Mouse (Mus musculus) midbrain, embryonic 15.5 days (tissue): ENCODE data around the gene Ak2. TPM values are rescaled to one million over a fixed set of nuclear protein-coding genes. Genes with fewer than 3 reads are reported as not detected.
A peak's percentile ranks its signal among the peaks of the same experiment; 100 is the strongest.

Experiments used
- ATAC-seq: fragments of 200-750 bp; cut with Nextera tagmentation; replicated peaks from 2 replicates; pipeline ENCODE4 v1.8.0; 2017; ENCODE audit warnings: moderate TSS enrichment
- H3K27ac ChIP-seq: fragments of 300-500 bp; sonication (generic); 2 replicates; pipeline ENCODE4 v1.5.1; 2015; ENCODE audit warnings: mild to moderate bottlenecking, inconsistent platforms
- H3K27me3 ChIP-seq: fragments of 300-500 bp; sonication (generic); replicated peaks from 2 replicates; pipeline ENCODE4 v1.6.1; 2015; ENCODE audit warnings: inconsistent platforms
- H3K36me3 ChIP-seq: fragments of 300-500 bp; sonication (generic); replicated peaks from 2 replicates; pipeline ENCODE4 v1.6.1; 2015; ENCODE audit warnings: inconsistent platforms
- H3K4me1 ChIP-seq: fragments of 300-500 bp; sonication (generic); 2 replicates; pipeline ENCODE4 v1.6.1; 2015; ENCODE audit warnings: inconsistent platforms
- H3K4me2 ChIP-seq: fragments of 300-500 bp; sonication (generic); 2 replicates; pipeline ENCODE4 v1.6.1; 2015; ENCODE audit warnings: inconsistent platforms, mild to moderate bottlenecking, moderate library complexity
- H3K4me3 ChIP-seq: fragments of 300-500 bp; sonication (generic); 2 replicates; pipeline ENCODE4 v1.5.1; 2015; ENCODE audit warnings: mild to moderate bottlenecking, inconsistent platforms
- H3K9ac ChIP-seq: fragments of 300-500 bp; sonication (generic); 2 replicates; pipeline ENCODE4 v1.6.1; 2015; ENCODE audit warnings: mild to moderate bottlenecking, inconsistent platforms
- H3K9me3 ChIP-seq: fragments of 300-500 bp; sonication (generic); 2 replicates; pipeline ENCODE4 v1.6.1; 2016; ENCODE audit warnings: inconsistent platforms
- WGBS: fragments of 180-500 bp; shearing (Covaris S2); methylation state at CpG from one replicate; pipeline ENCODE4 v1.1.7; 2015; ENCODE audit warnings: mixed read lengths; 5-methylcytosine and 5-hydroxymethylcytosine counted together
- polyA plus RNA-seq: library from polyadenylated mRNA; unstranded; fragments of >200 nt; fragmentation: Nextera tagmentation; extraction: Ambion mirVana; gene quantifications from 2 replicates; pipeline ENCODE4 v1.2.1, GENCODE M21; 2015

Gene Ak2
- polyA plus RNA-seq, 1 experiment from 2014 or later: 82.4 TPM

DNA sequence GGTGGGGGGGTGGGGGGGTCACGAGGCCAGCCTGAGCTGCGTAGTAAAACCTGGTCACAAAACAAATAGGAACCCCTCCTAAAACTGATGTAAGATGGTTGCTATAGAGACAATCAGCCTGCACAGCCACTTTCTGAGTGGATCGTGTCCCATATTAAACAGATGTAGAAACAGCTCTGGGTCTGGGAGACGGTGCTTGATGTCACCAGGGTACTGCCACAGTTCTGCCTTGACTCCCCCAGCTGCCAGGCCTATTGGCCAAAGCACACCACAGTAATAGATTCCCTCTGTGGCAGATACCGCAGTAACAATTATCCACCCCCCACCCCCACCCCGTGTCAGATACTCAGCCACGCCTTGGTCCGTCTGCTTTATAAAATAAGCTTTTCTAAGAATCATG, 6.6 kb downstream of the Ak2 start:
- Histone ChIP-seq H3K4me2 (no peak overlapping the region), H3K27ac (no peak overlapping the region), H3K4me1 (peaks cover 15% of the 10 kb centered on the region), H3K9me3 (no peaks in the 10 kb centered on the region), H3K27me3 (no peaks in the 10 kb centered on the region), H3K9ac (no peak overlapping the region), H3K4me3 (no peak overlapping the region), H3K36me3 (0 out of 2 replicates have a peak, but pooled peaks cover 11% of the 10 kb centered on the region)
- no peak for ATAC-seq
- 84% methylated on average over 8 of the region's 8 CpGs for WGBS

GRCm38 (mm10) chr4:129000786-129001185, 9.0 kb downstream of the Ak2 start:
- no peak overlapping the region for H3K4me2 ChIP-seq
- no peak overlapping the region for H3K9ac ChIP-seq
- no peaks in the 10 kb centered on the region for H3K27me3 ChIP-seq
- no peaks in the 10 kb centered on the region for H3K4me1 ChIP-seq
- no peak overlapping the region for H3K4me3 ChIP-seq
- H3K27ac ChIP-seq: no peak overlapping the region
- ATAC-seq: no peak
- no peaks in the 10 kb centered on the region for H3K9me3 ChIP-seq
- 0 out of 2 replicates have a peak, but pooled peaks cover 15% of the 10 kb centered on the region for H3K36me3 ChIP-seq
- 94% methylated on average over 3 of the region's 3 CpGs for WGBS

- H3K27ac ChIP-seq: no peak overlapping the region
- no peaks in the 10 kb centered on the region for H3K27me3 ChIP-seq
- no peaks in the 10 kb centered on the region for H3K9me3 ChIP-seq
- no peak overlapping the region for H3K4me2 ChIP-seq
- 93% methylated on average over 8 of the region's 8 CpGs for WGBS
- no peak overlapping the region for H3K4me3 ChIP-seq
- 0 out of 2 replicates have a peak, but pooled peaks cover 22% of the 10 kb centered on the region for H3K36me3 ChIP-seq
- no peak for ATAC-seq
- no peak overlapping the region for H3K9ac ChIP-seq
- H3K4me1 ChIP-seq: no peaks in the 10 kb centered on the region
These were observed 12.0 kb downstream of the Ak2 start for GRCm38 (mm10) chr4:129003720-129004119.

GRCm38 (mm10) chr4:129008006-129008519, 16.3 kb downstream of the Ak2 start:
- ATAC-seq: no peak
- Histone ChIP-seq H3K27ac (no peak overlapping the region), H3K4me1 (peaks cover 9% of the 10 kb centered on the region; the same call in 1 of the 2 replicates), H3K9ac (no peak overlapping the region), H3K4me3 (no peak overlapping the region), H3K9me3 (no peaks in the 10 kb centered on the region), H3K4me2 (no peak overlapping the region), H3K36me3 (0 out of 2 replicates have a peak, but pooled peaks cover 17% of the 10 kb centered on the region), H3K27me3 (no peaks in the 10 kb centered on the region)
- WGBS: 73% methylated on average over 12 of the region's 12 CpGs

- Histone ChIP-seq H3K36me3 (0 out of 2 replicates have a peak, but pooled peaks cover 11% of the 10 kb centered on the region), H3K4me2 (no peak overlapping the region), H3K27ac (no peak overlapping the region), H3K9ac (no peak overlapping the region), H3K4me3 (no peak overlapping the region), H3K4me1 (peaks cover 9% of the 10 kb centered on the region; the same call in 1 of the 2 replicates), H3K9me3 (no peaks in the 10 kb centered on the region), H3K27me3 (no peaks in the 10 kb centered on the region)
- 92% methylated on average over 3 of the region's 3 CpGs for WGBS
- no peak for ATAC-seq
These were observed 16.9 kb downstream of the Ak2 start for GRCm38 (mm10) chr4:129008672-129009071.

GRCm38 (mm10) chr4:129009521-129009920, 17.8 kb downstream of the Ak2 start:
- no peak overlapping the region for H3K9ac ChIP-seq
- peaks cover 9% of the 10 kb centered on the region; the same call in 1 of the 2 replicates for H3K4me1 ChIP-seq
- 84% methylated on average over 5 of the region's 5 CpGs for WGBS
- H3K9me3 ChIP-seq: no peaks in the 10 kb centered on the region
- no peak for ATAC-seq
- H3K4me2 ChIP-seq: no peak overlapping the region
- H3K27ac ChIP-seq: no peak overlapping the region
- 0 out of 2 replicates have a peak, but pooled peaks cover 10% of the 10 kb centered on the region for H3K36me3 ChIP-seq
- no peaks in the 10 kb centered on the region for H3K27me3 ChIP-seq
- no peak overlapping the region for H3K4me3 ChIP-seq

GRCm38 (mm10) chr4:129011604-129012121, 19.9 kb downstream of the Ak2 start:
- Histone ChIP-seq H3K36me3 (0 out of 2 replicates have a peak, but pooled peaks cover 10% of the 10 kb centered on the region), H3K9ac (no peak overlapping the region), H3K4me2 (no peak overlapping the region), H3K27me3 (no peaks in the 10 kb centered on the region), H3K4me3 (no peak overlapping the region), H3K4me1 (peaks cover 9% of the 10 kb centered on the region; the same call in 1 of the 2 replicates), H3K9me3 (no peaks in the 10 kb centered on the region), H3K27ac (peak overlapping the region; percentile 39; the same call in 1 of the 2 replicates)
- 34% methylated on average over 15 of the region's 15 CpGs for WGBS
- no peak for ATAC-seq

DNA sequence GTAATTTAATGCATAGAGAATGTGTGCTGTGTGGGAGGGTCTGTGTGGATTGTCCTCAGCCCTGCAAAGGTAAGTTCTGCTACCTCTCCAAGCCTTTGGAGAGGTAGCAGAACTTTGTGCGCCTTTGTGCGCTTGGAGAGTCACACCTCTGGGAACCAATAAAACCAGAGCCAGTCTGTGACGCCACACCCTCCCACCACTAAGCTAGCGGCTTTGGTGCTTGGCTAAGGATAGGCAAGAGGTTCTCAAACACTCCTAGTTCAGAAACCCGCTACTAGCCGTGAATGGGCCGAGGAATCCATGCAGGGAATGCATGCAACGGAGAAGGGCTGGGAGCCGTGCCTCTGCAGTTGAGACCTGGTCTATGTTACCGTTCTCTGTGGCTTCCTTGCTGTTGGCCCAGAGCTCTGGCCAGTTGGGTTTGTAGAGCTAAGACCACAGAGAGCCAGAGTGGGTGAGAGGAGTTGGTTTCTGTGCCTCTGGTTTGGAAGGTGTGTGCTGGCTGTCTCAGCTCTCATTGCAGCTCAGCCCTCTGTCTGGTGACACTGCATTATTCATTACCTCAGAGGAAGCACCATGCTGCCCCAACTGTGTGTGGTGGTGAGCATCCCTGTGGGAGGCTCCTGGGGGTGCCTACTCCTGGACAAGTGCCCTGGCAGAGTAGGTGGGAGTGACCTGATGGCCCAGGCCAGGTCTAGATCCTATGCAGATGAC, 21.6 kb downstream of the Ak2 start:
- no peak for ATAC-seq

DNA sequence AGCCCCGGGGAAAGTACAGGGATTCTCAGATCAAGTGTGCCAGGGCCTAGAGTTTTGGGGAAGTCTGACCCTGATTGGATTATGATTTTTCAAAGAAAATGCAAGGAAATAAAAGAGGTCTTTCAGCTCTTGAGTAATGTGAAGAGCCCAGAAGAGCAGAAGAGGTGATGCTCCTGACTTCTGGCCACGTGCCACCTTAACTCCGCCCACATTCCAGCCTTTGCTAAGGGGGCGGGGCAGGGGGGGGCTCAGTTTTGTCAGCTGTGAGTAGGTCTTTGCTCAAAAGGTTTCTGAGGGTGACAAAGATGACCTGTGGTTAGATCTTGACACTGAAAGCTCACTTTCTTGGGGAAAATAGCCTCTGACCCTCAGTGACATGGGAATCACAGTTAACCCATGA, 24.6 kb downstream of the Ak2 start:
- no peak overlapping the region for H3K4me2 ChIP-seq
- no peaks in the 10 kb centered on the region for H3K36me3 ChIP-seq
- peaks cover 15% of the 10 kb centered on the region for H3K4me1 ChIP-seq
- no peaks in the 10 kb centered on the region for H3K9me3 ChIP-seq
- H3K27ac ChIP-seq: no peak overlapping the region
- ATAC-seq: no peak
- 41% methylated on average over 4 of the region's 4 CpGs for WGBS
- no peak overlapping the region for H3K9ac ChIP-seq
- no peak overlapping the region for H3K4me3 ChIP-seq
- H3K27me3 ChIP-seq: no peaks in the 10 kb centered on the region

More for the DNA sequence above, 21.6 kb downstream of the Ak2 start:
- 0 out of 2 replicates have a peak, but pooled peaks cover 3% of the 10 kb centered on the region for H3K36me3 ChIP-seq
- WGBS: 74% methylated on average over 10 of the region's 10 CpGs
- H3K9me3 ChIP-seq: no peaks in the 10 kb centered on the region
- H3K27me3 ChIP-seq: no peaks in the 10 kb centered on the region
- peaks cover 9% of the 10 kb centered on the region; the same call in 1 of the 2 replicates for H3K4me1 ChIP-seq
- H3K27ac ChIP-seq: no peak overlapping the region
- H3K9ac ChIP-seq: no peak overlapping the region
- H3K4me2 ChIP-seq: no peak overlapping the region
- H3K4me3 ChIP-seq: no peak overlapping the region

DNA sequence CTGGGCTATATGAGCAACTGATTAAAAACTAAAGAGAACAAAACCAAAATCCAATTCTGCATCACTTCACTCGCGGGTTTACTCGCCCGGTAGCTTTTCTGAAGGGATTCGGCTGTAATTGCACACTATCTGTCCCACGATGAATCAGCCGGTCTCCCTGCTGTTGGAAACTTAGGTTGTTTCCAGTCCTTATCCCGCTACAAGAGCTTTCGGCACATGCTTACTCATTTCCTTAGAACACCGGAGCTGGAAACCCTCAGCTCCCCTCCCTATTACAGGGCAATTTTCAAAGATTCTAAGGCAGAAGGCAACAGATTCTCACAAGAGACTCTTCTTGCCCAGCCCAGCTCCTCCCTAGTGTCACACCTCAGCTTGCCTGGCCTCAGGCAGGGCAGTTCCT, 25.4 kb downstream of the Ak2 start:
- H3K9me3 ChIP-seq: no peaks in the 10 kb centered on the region
- no peaks in the 10 kb centered on the region for H3K36me3 ChIP-seq
- no peak overlapping the region for H3K4me3 ChIP-seq
- ATAC-seq: no peak
- H3K9ac ChIP-seq: no peak overlapping the region
- no peak overlapping the region for H3K4me2 ChIP-seq
- peaks cover 11% of the 10 kb centered on the region for H3K4me1 ChIP-seq
- no peak overlapping the region for H3K27ac ChIP-seq
- WGBS: 89% methylated on average over 10 of the region's 10 CpGs
- H3K27me3 ChIP-seq: no peaks in the 10 kb centered on the region

DNA sequence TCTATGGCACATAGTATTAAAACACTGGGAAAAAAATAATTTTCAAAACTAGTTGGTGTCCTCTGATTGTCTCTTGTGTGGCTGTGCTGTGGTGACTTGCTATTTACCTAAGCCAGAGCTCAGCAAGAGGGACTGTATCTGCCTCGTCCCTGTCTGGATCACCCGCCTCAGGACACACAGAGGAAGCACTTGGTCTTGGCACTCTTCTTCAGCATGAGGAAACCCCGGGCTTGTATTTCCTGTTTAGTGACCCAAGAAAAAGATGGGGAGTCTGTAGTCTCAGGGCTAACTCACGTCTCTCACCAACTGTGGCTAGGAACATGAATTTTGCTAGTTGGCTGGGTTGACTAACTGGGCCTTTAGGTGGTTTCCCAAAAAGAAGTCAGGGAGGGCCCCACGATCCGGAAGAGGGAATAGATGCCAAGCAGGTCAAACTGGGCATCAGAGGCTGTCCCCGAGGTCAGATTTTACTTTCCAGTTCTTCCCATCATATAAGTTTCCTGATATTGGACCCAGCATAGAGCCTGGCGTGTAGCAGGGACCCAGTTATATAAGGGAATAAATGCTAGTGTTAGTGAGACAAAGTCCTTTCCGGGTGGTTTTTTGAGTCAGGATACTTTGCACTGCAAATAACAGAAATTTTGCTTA, 27.2 kb downstream of the Ak2 start:
- H3K36me3 ChIP-seq: no peaks in the 10 kb centered on the region
- no peak for ATAC-seq
- no peak overlapping the region for H3K4me2 ChIP-seq
- H3K4me3 ChIP-seq: no peak overlapping the region
- 82% methylated on average over 9 of the region's 9 CpGs for WGBS
- H3K27ac ChIP-seq: no peak overlapping the region
- peaks cover 6% of the 10 kb centered on the region for H3K4me1 ChIP-seq
- no peaks in the 10 kb centered on the region for H3K27me3 ChIP-seq
- no peak overlapping the region for H3K9ac ChIP-seq
- no peaks in the 10 kb centered on the region for H3K9me3 ChIP-seq

- Histone ChIP-seq H3K36me3 (no peaks in the 10 kb centered on the region), H3K9ac (no peak overlapping the region), H3K4me2 (no peak overlapping the region), H3K27ac (no peak overlapping the region), H3K27me3 (no peaks in the 10 kb centered on the region), H3K4me3 (no peak overlapping the region), H3K9me3 (no peaks in the 10 kb centered on the region), H3K4me1 (peaks cover 6% of the 10 kb centered on the region)
- no peak for ATAC-seq
- 80% methylated on average over 9 of the region's 9 CpGs for WGBS
These were observed 28.0 kb downstream of the Ak2 start for GRCm38 (mm10) chr4:129019788-129020187.
